Mouse (Mus musculus) erythroid progenitor cell, adult 5-6 weeks (primary cell): ENCODE results near the gene Zxdc. TPM values are rescaled to one million over a fixed set of nuclear protein-coding genes. Genes with fewer than 3 reads are reported as not detected.

Experiments used
- ATAC-seq: replicated peaks from 2 replicates; pipeline ENCODE4 v1.8.0; 2016; ENCODE audit warnings: moderate number of reproducible peaks, mild to moderate bottlenecking, moderate TSS enrichment, inconsistent platforms; ENCODE audit not compliant: poor library complexity, low FRiP score, severe bottlenecking
- total RNA-seq, 2 experiments: library from RNA; stranded (forward) in 1 of 2; stranded (reverse) in 1 of 2; fragments of 150-400 nt in 1 of 2; fragments of 186-747, 209-891 nt in 1 of 2; gene quantifications; 2 replicates each; pipeline versions ENCODE4 v1.2.3 to v1.2.4; 2015 to 2017; ENCODE audit warnings: low replicate concordance in 2 of 2

The Zxdc gene
- total RNA-seq, 2 experiments from 2014 or later = 0.84 to 5.1 TPM

DNA sequence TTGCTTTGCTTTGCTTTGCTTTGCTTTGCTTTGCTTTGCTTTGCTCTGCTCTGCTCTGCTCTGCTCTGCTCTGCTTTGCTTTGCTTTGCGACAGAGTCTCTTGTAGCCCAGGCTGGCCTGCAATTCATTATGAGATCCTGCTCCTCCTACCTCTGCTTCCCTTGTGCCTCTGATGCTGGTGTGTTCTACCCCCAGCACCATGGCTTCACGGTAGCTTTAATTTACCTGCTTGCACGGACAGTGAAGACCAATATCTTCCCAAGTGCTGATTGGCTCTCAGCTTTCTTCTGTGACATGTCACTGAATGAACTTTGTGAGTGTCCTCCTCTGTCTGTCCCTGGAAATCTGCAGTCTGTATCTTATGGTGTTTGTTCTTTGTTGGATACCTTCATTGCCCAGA, 67.7 kb downstream of the Zxdc start:
- no peak for ATAC-seq

DNA sequence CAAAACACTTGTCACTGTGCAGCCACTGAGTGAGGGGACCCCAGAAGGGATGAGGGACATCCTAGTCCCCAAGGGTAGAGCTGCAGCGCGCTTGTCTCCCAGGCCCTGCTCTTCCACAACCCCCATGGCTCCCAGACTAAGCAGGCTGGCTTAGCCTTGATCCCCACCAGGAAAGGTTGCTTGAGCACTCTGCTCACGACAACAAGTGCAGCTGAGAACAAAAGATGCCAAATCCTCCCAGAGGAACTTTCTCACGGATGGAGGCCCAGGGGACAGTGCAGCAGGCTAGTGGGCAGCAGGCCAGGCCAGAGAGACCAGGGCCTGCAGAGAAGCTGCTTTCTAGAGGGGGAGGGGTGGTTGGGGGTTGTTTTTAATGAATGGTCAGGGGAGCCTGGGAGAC, 77.6 kb downstream of the Zxdc start:
- no peak for ATAC-seq

DNA sequence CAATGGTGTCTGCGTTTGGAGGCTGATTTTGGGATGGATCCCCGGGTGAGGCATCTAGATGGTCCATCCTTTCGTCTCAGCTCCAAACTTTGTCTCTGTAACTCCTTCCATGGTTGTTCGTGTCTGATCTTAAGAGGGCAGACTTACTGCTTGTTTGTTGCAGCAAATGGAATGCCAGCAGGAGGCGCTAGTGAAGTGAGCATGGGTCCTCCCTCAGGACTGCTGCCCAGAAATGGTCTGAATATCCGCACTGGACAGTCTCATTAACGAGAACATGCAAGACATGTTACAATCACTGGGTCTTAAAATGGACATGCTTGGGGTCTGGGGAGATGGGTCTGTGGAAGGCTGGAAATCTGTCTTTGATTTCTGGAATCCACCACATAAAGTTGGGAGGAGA, 80.9 kb downstream of the Zxdc start:
- ATAC-seq = no peak

DNA sequence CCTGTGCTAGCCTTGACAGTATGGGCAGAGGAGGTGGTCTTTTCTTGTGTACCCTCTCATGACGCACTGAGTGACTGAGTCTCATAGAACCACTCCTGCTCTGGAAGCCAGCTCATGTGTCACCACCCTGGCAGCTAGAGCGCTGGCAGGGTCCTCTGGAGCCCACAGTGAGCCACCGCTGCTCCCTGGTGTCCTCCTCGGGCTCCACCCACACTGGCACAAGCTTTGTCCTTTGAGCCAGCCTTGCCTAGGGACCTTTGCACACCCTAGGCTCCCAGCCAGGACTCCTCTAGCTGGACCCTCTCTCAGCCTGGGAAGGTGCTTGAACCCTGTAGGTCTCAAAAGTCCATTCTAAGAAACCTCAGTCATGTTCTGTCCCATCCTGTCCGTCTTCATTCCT, 81.4 kb downstream of the Zxdc start:
- no peak for ATAC-seq

DNA sequence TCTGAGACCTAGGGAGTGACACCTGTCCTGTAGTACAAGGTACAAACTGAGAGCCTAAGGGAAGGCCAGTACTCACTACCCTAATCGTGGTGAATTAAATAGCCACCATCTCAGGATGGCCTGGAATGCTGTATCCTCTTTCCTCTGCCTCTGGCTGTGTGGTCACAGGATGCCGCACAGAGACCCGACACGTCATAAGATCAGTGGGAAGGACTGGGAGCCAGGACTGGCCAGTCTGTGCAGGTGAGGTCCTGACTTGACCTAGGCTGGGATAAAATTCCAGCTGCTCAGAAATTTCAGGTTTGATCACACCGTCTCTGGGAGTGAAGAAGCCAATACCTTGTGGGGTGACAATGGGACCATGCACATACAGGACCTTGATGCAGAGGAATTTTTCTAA, 82.2 kb downstream of the Zxdc start:
- ATAC-seq = no peak

DNA sequence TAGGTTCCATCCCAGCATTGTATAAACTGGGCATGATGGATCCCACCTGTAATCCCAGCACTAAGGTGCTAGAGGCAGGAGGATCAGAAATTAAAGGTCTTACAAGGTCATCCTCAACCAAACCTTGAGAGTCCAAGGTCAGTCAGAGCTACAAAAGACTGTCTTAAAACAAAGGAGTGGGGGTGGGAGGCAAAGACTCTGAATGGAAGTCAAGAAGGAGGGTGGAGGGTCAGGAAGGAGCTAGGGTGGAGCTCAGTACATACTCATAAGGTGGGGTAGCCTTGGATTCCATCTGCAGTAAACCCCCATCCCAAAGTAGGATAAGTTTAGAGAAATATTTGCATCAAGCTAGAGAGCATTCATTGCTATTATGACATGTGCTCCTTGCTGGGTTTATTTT, 83.3 kb downstream of the Zxdc start:
- ATAC-seq = no peak

Other genes starting within 250 kb of the Zxdc start
- gene Vmn1r51, start 246.9 kb upstream of the Zxdc start, total RNA-seq (2015; ENCODE audit: low replicate concordance) = not detected in 2 replicates
- not detected in 2 replicates for gene Vmn1r51, start 246.9 kb upstream of the Zxdc start, total RNA-seq (2017; ENCODE audit: low replicate concordance)
- gene Vmn1r52, start 194.7 kb upstream of the Zxdc start, total RNA-seq (2015; ENCODE audit: low replicate concordance) = not detected in 2 replicates
- not detected in 2 replicates for gene Vmn1r52, start 194.7 kb upstream of the Zxdc start, total RNA-seq (2017; ENCODE audit: low replicate concordance)
- not detected in 2 replicates for gene V1ra8, start 166.7 kb upstream of the Zxdc start, total RNA-seq (2015; ENCODE audit: low replicate concordance)
- gene V1ra8, start 166.7 kb upstream of the Zxdc start, total RNA-seq (2017; ENCODE audit: low replicate concordance) = not detected in 2 replicates
- gene Vmn1r53, start 145.1 kb upstream of the Zxdc start, total RNA-seq (2015; ENCODE audit: low replicate concordance) = not detected in 2 replicates
- gene Vmn1r53, start 145.1 kb upstream of the Zxdc start, total RNA-seq (2017; ENCODE audit: low replicate concordance) = not detected in 2 replicates
- gene Vmn1r54, start 123.2 kb upstream of the Zxdc start, total RNA-seq (2015; ENCODE audit: low replicate concordance) = not detected in 2 replicates
- gene Vmn1r54, start 123.2 kb upstream of the Zxdc start, total RNA-seq (2017; ENCODE audit: low replicate concordance) = not detected in 2 replicates
- not detected in 2 replicates for gene BC048671, start 68.3 kb upstream of the Zxdc start, total RNA-seq (2015; ENCODE audit: low replicate concordance)
- gene BC048671, start 68.3 kb upstream of the Zxdc start, total RNA-seq (2017; ENCODE audit: low replicate concordance) = not detected in 2 replicates
- gene Chst13, start 44.3 kb upstream of the Zxdc start, total RNA-seq (2015; ENCODE audit: low replicate concordance) = 0.72 and 1.7 TPM in 2 replicates
- not detected in 2 replicates for gene Chst13, start 44.3 kb upstream of the Zxdc start, total RNA-seq (2017; ENCODE audit: low replicate concordance)
- gene Uroc1, start 36.2 kb upstream of the Zxdc start, total RNA-seq (2015; ENCODE audit: low replicate concordance) = not detected in 2 replicates
- not detected in 2 replicates for gene Uroc1, start 36.2 kb upstream of the Zxdc start, total RNA-seq (2017; ENCODE audit: low replicate concordance)
- gene Cfap100, start 59.3 kb downstream of the Zxdc start, total RNA-seq (2015; ENCODE audit: low replicate concordance) = not detected in 2 replicates
- not detected in 2 replicates for gene Cfap100, start 59.3 kb downstream of the Zxdc start, total RNA-seq (2017; ENCODE audit: low replicate concordance)
- not detected in 2 replicates for gene Klf15, start 93.1 kb downstream of the Zxdc start, total RNA-seq (2015; ENCODE audit: low replicate concordance)
- 0.08 and 0.39 TPM in 2 replicates for gene Klf15, start 93.1 kb downstream of the Zxdc start, total RNA-seq (2017; ENCODE audit: low replicate concordance)
- 1.1 TPM in 1 of 2 replicates, not detected in the other for gene Aldh1l1, start 116.9 kb downstream of the Zxdc start, total RNA-seq (2015; ENCODE audit: low replicate concordance)
- gene Aldh1l1, start 116.9 kb downstream of the Zxdc start, total RNA-seq (2017; ENCODE audit: low replicate concordance) = 1.8 TPM in 1 of 2 replicates, not detected in the other
- gene Slc41a3, start 235.2 kb downstream of the Zxdc start, total RNA-seq (2015; ENCODE audit: low replicate concordance) = 3.2 and 3.4 TPM in 2 replicates
- 1.0 and 5.3 TPM in 2 replicates for gene Slc41a3, start 235.2 kb downstream of the Zxdc start, total RNA-seq (2017; ENCODE audit: low replicate concordance)